Mouse (Mus musculus) adrenal gland, postnatal 10 days (tissue): ENCODE measurements at regions not wholly inside any gene's neighbourhood (a gene's known extent, or its start where the extent isn't known, plus 50 kb on each side); places are given as distances from the start of the nearest gene placed in this dataset.

Source experiments
- DNase-seq: peaks from one replicate; pipeline ENCODE4 v3.0.0; 2021; ENCODE audit warnings: mixed read lengths

DNA sequence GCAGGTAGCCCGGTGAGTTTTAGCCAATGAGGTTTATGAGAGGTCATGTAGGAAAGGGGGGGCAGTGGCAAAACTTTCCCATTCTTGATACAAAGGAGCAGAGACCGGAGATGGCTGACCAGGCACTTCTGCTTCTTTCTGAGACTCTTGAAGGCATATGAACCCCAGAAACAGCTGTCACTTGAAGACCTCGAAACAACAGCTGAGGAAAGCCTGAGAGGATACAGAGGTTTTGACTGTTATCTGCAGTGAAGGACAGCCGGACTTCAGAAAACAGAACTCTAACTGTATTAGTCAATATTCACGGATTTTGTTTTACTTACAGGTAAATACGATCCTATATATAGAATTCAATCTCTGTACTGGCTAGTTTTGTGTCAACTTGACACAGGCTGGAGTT is 50.0 kb upstream of the Tiparp start:
- no peak for DNase-seq

DNA sequence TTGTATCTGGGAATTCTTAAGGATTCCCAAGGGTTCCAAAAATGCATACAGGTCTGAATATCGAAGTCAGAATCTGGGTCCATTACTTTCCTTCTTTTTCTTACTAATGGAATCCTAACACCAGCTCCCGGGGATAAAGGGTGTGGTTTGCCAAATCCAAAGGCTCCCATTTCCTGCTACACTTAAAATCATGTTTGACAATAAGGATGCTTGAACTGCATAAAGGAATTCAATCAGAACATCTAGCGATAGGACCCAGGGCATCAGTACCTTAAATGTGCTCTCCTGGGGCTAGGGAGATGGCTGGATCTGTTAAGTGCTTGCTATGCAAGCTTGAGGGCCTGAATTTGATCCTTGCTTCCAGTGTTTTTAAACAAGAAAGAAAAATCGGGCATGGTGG is 51.1 kb upstream of the Tiparp start:
- no peak for DNase-seq

DNA sequence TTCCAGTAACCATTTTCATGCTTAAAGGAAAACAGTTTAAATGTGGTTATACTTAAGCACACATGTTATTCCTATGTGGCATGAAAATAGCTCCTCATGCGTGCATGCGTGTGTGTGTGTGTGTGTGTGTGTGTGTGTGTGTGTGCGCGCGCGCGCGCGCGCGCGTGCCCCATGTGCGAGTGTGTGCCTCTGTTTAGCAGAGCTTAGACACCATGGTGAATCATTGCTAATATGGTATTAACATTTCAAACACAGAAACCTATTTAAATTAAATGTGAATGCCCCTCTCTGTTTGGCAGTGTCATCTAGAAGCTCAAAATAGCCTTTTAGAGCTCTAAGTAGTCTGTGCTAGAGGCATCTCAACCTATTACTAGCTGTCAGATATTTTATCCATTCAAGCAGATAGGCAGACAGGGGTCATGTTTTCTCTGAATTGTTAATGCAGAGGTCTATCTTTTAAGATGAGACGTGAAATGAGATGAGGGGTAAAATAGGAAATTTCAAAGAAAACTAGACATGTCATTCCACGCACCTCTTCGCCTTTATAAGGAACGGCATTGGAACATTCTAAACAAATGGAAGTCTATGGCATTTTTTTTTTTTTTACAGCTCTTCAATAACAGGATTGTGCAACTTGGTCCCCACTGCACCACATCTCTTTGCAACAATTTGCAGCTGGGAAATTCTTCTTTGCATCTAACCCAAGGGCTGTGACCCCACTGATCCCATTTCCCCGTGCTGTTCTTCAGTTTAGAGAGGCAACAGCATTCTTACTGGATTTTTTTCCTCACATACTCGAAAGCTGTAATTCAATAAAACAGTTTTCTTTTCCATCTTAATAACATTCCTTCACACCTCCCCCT is 51.9 kb upstream of the Tiparp start:
- no peak for DNase-seq

DNA sequence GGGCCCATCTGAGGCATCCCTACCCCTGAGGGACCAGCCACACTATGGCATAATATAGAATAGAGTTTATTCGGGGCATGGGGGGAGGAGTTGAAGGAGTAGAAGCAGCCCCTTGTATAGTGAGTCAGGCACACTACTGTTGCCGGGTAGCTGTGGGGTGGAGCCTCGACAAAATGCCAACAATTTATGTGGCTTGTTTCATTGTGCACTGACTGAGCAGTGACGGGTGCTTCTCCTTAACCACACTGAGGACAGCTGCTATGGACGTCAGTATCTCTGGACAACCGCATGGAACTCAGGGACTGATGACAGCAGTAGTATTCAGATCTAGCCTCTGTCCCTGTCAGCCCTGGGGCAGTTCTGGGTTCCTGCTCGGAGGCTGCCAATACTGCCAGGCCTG is 53.6 kb upstream of the Tiparp start:
- no peak for DNase-seq

DNA sequence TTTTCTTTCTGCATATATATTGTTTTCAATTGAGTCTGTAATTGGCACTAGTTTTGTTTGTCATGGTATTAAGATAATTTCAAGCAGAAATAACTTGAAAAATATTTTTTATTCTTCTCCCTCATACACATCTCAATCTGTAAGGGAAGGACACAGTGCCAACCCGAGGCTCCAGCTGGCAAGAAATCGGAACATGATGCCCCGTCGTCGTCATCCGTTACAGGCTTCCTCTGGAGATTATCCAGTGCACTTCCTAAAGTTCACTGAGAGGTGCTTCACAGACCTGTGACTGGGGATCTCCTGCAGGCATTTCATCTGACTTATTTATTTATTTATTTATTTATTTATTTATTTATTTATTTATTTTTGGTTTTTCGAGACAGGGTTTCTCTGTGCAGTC is 56.4 kb upstream of the Tiparp start:
- peak; percentile 16 for DNase-seq

DNA sequence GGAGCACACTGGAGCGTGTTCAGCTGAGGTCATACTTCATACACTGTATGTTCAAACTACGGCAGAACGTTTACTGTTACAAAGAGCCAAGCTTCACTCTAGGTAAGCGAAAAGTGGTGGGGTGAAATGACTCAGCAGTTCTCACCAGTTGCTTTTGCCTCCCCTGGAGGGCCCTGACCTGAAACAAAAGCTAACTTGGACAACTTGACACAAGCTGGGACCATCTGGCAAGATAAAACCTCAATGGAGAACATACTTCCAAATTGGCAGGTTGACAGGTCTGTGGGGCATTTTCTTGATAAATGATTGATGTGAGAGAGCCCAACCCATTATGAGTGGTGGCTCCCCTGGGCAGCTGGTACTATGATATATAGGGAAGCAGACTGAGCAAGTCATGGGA is 59.0 kb upstream of the Tiparp start:
- peak; percentile 25 for DNase-seq

DNA sequence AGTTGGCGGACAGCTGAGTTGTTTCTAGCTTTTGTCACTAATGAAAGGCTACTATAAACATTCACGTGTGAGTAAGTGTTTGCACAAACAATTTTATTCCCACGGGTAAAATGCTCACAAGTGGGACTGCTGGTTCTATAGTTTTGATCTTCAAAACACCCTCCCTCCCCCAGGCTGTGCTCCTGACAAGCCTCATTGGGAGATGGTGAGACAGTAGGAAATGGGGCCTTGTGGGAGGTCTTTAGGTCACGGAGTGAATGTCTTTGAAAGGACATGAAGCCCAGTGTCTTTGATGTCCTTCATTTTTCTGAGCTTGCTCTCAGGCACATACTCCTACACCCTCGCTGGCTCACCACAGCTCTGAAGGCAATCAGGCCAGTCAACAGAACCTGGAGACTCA is 63.4 kb upstream of the Tiparp start:
- DNase-seq = no peak

DNA sequence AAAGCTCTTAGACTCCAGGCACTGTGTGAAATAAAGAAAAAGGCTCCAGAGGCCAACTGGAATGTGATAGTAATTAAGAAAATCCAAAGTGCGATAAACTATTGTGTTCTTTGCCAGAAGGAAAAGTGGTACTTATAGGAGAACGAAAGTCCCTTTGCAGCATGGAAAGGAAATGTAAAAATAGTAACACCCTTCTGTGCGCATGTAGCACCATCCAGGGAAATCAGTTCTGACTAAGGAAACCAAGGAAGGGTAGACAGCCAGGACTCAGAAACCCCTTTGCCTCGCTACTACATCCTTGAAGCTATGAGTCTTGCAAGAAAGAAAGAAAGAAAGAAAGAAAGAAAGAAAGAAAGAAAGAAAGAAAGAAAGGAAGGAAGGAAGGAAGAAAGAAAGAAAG is 67.3 kb upstream of the Tiparp start:
- no peak for DNase-seq

DNA sequence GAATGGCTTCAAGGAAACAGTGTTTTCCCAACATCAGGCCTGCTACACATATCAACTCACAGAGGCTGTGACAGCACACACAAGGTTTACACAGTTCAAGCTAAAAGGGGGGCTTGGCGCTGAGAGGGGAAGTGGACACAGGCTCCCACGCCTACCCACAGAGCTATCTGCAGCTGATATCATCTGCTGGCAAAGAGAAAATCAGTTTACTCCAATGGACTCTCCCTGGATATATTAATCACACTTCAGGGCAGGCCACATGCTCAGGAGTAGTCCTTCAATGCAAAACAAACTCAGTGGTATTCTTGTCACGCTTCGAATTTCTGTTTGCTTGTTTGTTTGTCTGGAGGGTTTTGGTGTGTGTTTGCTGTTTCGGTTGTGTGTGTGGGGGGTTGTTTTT is 67.3 kb upstream of the Ssr3 start:
- DNase-seq = no peak

DNA sequence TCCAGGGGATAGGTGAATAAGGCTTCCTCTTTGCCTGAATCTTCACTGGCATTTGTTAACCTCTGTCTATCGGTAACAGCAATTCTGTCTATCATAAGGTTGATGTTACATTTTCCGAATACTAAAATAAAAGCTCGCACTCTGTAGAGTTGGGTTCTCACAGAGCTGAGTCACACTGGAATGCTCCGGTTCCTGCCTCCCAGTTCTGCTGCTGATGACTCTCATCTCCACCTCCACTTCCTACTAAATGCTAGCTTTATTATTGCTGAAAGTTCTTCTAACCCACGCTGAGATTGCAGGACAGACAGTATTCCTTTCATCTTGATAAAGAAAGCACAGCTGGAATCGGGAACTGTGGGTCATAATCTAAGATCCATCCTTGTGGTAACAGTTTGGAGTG is 65.5 kb upstream of the Ssr3 start:
- DNase-seq = no peak

DNA sequence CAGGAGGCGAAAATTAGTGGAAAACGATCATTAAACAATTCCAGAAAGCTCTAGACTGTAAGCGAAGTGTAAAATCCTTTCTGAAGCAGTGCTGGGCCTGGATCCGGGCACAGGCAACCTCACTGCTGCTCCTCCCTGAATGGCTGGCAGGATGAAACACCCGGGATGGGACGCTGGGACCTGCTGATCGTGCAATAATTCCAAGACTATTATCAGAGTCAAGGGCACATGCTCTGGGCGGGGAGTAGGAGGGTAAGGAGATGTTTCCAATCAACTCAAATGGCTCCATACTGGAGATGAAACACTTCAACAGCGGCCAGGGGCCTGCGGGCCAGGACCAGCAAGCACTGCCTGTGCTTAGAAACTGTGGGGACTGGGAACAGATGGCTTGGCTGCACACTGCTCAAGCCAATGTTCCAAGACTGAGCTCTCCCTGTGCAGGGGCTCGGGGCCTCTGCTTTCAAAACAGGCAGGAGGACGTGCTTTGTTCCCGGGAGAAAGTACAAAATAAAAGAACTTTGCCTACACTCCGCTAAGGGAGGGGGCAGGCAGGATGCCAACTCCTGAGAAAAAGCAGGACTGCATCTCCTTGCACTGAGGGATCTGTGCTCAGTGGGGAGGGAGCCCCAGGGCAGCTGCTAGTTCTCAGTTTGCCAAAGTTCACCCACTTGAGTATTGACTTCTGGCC is 63.3 kb upstream of the Ssr3 start:
- peak; percentile 82 for DNase-seq

DNA sequence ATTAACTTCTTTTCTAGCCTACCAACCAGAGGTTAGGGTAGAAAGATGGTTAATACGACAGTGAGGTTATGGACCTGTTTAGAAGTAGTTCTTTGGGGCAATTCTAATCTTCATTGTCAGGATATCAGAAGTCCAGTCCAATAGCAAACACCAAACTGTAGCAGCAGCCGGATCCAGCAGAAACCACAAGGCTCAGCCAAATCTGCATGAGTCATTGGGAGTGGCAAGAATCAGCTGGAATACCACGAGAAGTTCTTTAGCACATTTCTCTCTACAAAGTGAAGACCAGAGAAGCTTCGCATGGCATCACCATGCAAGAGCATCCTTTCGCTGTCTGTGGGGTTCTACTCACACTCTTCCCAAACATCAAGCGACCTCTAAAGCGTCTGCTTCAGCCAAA is 61.9 kb upstream of the Ssr3 start:
- no peak for DNase-seq

DNA sequence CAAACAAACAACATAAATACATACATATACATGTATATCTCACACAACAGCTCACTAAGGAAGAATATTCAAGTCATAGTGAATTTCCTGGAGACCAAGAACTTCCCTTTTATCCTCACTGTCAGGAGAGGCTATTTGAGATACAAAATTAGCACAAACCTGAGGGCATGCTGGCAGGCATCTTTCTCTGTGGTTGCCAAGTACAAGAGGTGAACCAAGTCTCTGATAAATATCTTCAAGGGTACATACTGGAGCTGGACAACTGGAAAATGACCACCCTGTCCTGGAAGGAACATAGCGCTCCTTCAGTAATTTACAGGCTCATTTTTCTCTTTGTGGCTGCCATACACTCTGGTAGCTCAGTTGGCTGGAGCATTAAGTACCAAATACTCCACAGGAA is 56.8 kb upstream of the Ssr3 start:
- no peak for DNase-seq

DNA sequence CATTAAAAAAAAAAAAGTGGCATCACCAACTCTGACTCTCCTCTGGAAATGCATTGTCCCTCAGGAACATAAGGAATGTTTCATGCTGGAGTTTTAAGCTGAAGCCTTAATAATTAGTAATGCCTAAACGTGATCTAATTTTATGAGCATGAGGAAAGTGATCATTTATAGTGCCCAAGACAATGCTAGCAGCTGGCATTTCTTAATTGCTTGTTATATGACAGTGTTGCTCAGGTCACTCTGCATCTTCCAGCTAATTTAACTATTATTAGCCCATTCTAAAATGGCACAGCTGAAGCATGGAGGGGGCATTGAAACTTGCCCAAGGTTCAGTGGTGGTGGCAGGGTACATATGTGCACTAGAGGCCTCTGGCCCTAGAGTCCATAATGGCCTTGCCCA is 51.3 kb upstream of the Ssr3 start:
- DNase-seq = no peak

DNA sequence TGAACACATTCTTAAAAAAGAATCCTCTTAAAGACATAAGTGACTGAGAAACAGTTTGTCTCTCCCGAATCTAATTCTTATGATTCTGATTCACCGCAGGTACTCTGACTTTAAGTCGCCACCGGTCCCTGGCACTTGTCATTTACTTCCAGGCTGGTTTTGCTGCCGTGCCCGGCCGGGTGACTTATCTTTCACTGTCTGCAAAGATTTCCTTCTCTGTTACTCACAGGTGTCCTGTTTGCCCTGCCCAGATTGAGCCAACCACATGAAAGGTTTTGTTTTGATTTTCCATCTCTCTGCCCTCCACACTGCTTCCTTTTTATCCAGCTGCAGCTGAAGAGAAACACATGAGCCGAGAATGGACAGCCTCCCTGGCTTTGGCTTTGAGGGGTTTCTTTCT is 50.5 kb upstream of the Ssr3 start:
- no peak for DNase-seq

DNA sequence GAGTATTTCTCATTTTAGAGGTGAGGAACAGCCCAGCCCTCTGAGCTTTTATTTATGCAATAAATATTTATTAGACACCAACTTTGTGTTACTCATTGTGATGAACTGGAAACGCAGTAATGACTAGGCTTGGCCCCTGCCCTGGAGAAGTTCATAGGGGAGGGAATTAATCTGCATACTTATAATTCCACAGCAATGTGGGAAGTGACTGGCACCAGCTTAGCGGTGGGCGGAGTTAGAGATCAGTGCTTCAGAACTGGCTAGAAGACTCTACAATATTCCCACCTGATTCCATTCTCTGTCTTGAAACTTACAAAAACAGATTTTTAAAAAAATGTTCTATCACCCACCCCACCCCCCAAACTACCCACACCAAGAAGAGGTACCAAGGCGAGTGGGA is 49.8 kb upstream of the Ssr3 start:
- no peak for DNase-seq
